Mouse (Mus musculus) hindbrain, embryonic 15.5 days (tissue): ENCODE data around the gene Nf1. TPM values are rescaled to one million over a fixed set of nuclear protein-coding genes. Genes with fewer than 3 reads are reported as not detected.

Source experiments
- ATAC-seq: fragments of 200-750 bp; cut with Nextera tagmentation; 2 replicates; pipeline ENCODE4 v1.8.0; 2017; ENCODE audit warnings: low read depth, moderate number of reproducible peaks, moderate TSS enrichment; ENCODE audit not compliant: low FRiP score
- H3K27ac ChIP-seq: fragments of 300-500 bp; sonication (generic); replicated peaks from 2 replicates; pipeline ENCODE4 v1.5.1; 2015; ENCODE audit warnings: mild to moderate bottlenecking, inconsistent platforms
- H3K27me3 ChIP-seq: fragments of 300-500 bp; sonication (generic); 2 replicates; pipeline ENCODE4 v1.6.1; 2015; ENCODE audit warnings: control low read depth, inconsistent platforms
- H3K36me3 ChIP-seq: fragments of 300-500 bp; sonication (generic); 2 replicates; pipeline ENCODE4 v1.6.1; 2015; ENCODE audit warnings: control low read depth, inconsistent platforms
- H3K4me1 ChIP-seq: fragments of 300-500 bp; sonication (generic); replicated peaks from 2 replicates; pipeline ENCODE4 v1.6.1; 2015; ENCODE audit warnings: control low read depth, inconsistent platforms
- H3K4me2 ChIP-seq: fragments of 300-500 bp; sonication (generic); 2 replicates; pipeline ENCODE4 v1.6.1; 2015; ENCODE audit warnings: moderate library complexity, mild to moderate bottlenecking, inconsistent platforms
- H3K4me3 ChIP-seq: fragments of 300-500 bp; sonication (generic); 2 replicates; pipeline ENCODE4 v1.5.1; 2015; ENCODE audit warnings: mild to moderate bottlenecking, inconsistent platforms
- H3K9ac ChIP-seq: fragments of 300-500 bp; sonication (generic); 2 replicates; pipeline ENCODE4 v1.6.1; 2015; ENCODE audit warnings: inconsistent platforms
- H3K9me3 ChIP-seq: fragments of 300-500 bp; sonication (generic); 2 replicates; pipeline ENCODE4 v1.6.1; 2016; ENCODE audit warnings: control low read depth, inconsistent platforms
- WGBS: fragments of 180-500 bp; shearing (Covaris S2); methylation state at CpG from one replicate; pipeline ENCODE4 v1.1.7; 2015; 5-methylcytosine and 5-hydroxymethylcytosine counted together
- polyA plus RNA-seq: library from polyadenylated mRNA; unstranded; fragments of >200 nt; fragmentation: Nextera tagmentation; extraction: Ambion mirVana; gene quantifications from 2 replicates; pipeline ENCODE4 v1.2.1, GENCODE M21; 2015

Nf1 gene
- polyA plus RNA-seq, 1 experiment from 2014 or later = 6.1 TPM

DNA sequence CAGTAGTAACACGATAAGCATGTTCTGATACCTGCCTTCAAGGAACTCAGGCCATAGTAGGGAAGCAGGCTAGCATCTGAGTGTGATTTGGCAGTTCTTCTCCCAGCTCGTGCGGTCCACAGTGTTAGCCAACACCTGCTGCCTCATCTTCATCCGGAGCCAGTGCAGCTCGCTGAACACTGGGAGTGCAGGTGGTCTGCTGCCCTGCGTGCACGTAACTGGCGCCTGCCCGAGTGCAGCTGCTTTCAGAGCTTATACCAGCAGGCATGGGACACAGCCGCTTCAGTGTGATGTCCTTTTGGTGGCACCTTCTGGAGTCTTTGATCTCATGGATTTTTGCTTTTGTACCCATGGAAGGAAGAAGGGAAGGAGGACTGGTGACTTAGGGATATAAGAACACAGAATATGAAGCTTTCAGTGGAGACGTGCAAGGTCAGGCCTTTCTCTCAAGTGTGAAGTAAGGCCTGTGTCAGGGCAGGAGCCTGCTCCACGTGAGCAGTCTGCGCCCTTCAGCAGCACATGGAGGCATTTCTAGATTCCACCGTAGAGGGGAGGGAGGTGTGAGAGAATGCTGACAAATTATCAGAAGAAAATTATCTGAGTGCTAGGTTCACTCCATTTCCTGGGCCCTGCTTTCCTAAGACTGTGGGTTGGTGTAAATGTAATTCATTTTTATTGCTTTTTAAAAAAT is 236.0 kb downstream of the Nf1 start:
- no peak overlapping the region for H3K9ac ChIP-seq
- peaks cover 40% of the 10 kb centered on the region for H3K36me3 ChIP-seq
- no peaks in the 10 kb centered on the region for H3K4me1 ChIP-seq
- no peaks in the 10 kb centered on the region for H3K9me3 ChIP-seq
- H3K27ac ChIP-seq = no peak overlapping the region
- WGBS = 86% methylated on average over 14 of the region's 14 CpGs
- H3K4me2 ChIP-seq = no peak overlapping the region
- H3K27me3 ChIP-seq = no peaks in the 10 kb centered on the region
- ATAC-seq = no peak
- no peak overlapping the region for H3K4me3 ChIP-seq

GRCm38 (mm10) chr11:79577741-79578140 is 238.2 kb downstream of the Nf1 start:
- no peaks in the 10 kb centered on the region for H3K4me1 ChIP-seq
- no peaks in the 10 kb centered on the region for H3K27me3 ChIP-seq
- no peak overlapping the region for H3K4me3 ChIP-seq
- no peak overlapping the region for H3K9ac ChIP-seq
- H3K9me3 ChIP-seq = no peaks in the 10 kb centered on the region
- WGBS = 58% methylated on average over 5 of the region's 5 CpGs
- no peak overlapping the region for H3K27ac ChIP-seq
- ATAC-seq = no peak; the same call in 1 of the 2 replicates
- H3K4me2 ChIP-seq = no peak overlapping the region
- H3K36me3 ChIP-seq = peaks cover 26% of the 10 kb centered on the region

DNA sequence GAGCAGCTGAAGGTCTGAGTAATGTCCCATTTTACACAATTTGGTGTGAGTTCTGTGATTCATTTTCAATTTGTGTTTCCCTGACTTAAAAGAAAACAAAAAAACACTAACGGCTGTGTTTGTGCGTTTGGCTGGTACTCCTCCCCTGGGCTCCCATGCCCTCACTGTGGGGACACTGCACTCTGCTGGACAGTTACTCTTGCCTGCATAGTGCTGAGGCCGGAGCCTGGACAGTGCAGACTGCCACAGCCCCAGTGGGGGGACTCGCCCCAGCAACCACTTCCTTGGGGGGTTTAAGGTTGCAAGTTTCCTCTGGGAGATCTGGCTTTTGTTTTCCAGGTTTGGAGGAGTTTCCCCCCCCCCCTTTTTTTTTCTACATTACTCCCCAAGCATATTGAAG is 241.2 kb downstream of the Nf1 start:
- Histone ChIP-seq H3K27ac (no peak overlapping the region), H3K9ac (no peak overlapping the region), H3K27me3 (no peaks in the 10 kb centered on the region), H3K36me3 (peaks cover 16% of the 10 kb centered on the region), H3K9me3 (no peaks in the 10 kb centered on the region), H3K4me3 (no peak overlapping the region), H3K4me1 (no peaks in the 10 kb centered on the region), H3K4me2 (no peak overlapping the region)
- ATAC-seq = no peak
- WGBS = 50% methylated on average over 4 of the region's 4 CpGs

GRCm38 (mm10) chr11:79581257-79581656 is 241.8 kb downstream of the Nf1 start:
- H3K9ac ChIP-seq = no peak overlapping the region
- H3K27ac ChIP-seq = no peak overlapping the region
- no peaks in the 10 kb centered on the region for H3K4me1 ChIP-seq
- no peak overlapping the region for H3K4me2 ChIP-seq
- ATAC-seq = no peak
- 82% methylated on average over 6 of the region's 6 CpGs for WGBS
- H3K27me3 ChIP-seq = no peaks in the 10 kb centered on the region
- H3K4me3 ChIP-seq = no peak overlapping the region
- no peaks in the 10 kb centered on the region for H3K9me3 ChIP-seq
- H3K36me3 ChIP-seq = peaks cover 15% of the 10 kb centered on the region

GRCm38 (mm10) chr11:79584191-79584590 is 244.7 kb downstream of the Nf1 start:
- WGBS = 10% methylated on average over 5 of the region's 5 CpGs
- no peaks in the 10 kb centered on the region for H3K4me1 ChIP-seq

DNA sequence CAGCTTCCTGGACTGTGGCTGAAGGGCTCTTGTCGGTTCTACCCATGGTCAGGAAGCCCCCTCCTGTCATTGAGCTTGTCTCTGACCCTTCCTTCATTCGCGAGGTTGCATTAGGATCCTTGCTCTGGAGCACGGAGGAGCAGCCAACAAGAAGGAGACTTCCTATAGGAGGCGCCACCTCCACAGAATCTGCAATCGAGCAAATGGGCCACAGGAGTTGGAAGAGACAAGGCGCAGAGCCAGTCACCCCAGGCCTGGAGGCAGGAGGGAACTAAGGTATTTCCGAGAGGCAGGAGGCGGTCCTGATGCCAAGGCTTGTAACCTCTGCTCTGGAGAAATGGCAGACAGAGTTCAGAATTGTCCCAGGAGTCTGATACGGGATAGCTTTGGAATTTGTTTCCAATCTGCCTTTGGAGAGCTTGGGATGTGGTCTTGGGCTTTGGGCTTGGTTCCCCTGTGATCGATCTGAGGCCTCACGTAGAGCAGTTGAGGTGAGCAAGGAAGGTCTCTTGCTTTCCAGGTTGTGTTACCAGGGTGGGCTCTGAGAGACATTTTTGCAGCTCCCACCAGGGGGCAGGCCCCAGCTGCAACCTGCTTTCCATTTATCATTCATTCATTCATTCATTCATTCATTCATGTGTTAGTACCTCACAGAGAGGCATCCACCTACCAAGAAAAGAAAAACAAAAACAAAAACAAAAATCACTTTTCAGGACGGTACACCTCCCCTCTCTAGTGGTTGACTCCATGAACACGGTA is 250.0 kb downstream of the Nf1 start:
- H3K4me3 ChIP-seq = no peak overlapping the region
- no peak overlapping the region for H3K4me2 ChIP-seq
- no peak overlapping the region for H3K9ac ChIP-seq
- H3K27ac ChIP-seq = no peak overlapping the region
- H3K27me3 ChIP-seq = no peaks in the 10 kb centered on the region
- no peaks in the 10 kb centered on the region for H3K9me3 ChIP-seq
- no peaks in the 10 kb centered on the region for H3K36me3 ChIP-seq
- 53% methylated on average over 14 of the region's 14 CpGs for WGBS
- peaks cover 32% of the 10 kb centered on the region for H3K4me1 ChIP-seq
- ATAC-seq = no peak

More at GRCm38 (mm10) chr11:79584191-79584590, 244.7 kb downstream of the Nf1 start:
- Histone ChIP-seq H3K27me3 (no peaks in the 10 kb centered on the region), H3K27ac (no peak overlapping the region), H3K4me3 (no peak overlapping the region), H3K36me3 (no peaks in the 10 kb centered on the region; the same call in 1 of the 2 replicates), H3K9ac (no peak overlapping the region), H3K9me3 (no peaks in the 10 kb centered on the region), H3K4me2 (no peak overlapping the region)
- peak; percentile 77 for ATAC-seq

GRCm38 (mm10) chr11:79590664-79591590 is 251.4 kb downstream of the Nf1 start, which contains the start of gene Rab11fip4:
Gene Rab11fip4, plus strand, starts transcription at chr11:79591212.
- H3K9ac ChIP-seq = peak within 1 kb of the TSS; percentile 93
- H3K4me2 ChIP-seq = peak within 1 kb of the TSS; percentile 78
- peak within 1 kb of the TSS; percentile 76 for H3K4me3 ChIP-seq
- peak; percentile 86 for ATAC-seq
- peaks cover 35% of the 10 kb centered on the region for H3K4me1 ChIP-seq
- WGBS = 1% methylated on average over 67 of the region's 98 CpGs
- peak within 1 kb of the TSS; percentile 89 for H3K27ac ChIP-seq
- H3K9me3 ChIP-seq = no peaks in the 10 kb centered on the region
- no peaks in the 10 kb centered on the region for H3K36me3 ChIP-seq
- no peaks in the 10 kb centered on the region for H3K27me3 ChIP-seq

- Histone ChIP-seq H3K4me2 (peak overlapping the region; percentile 78), H3K9ac (peak overlapping the region; percentile 93), H3K4me3 (peak overlapping the region; percentile 76), H3K36me3 (no peaks in the 10 kb centered on the region), H3K9me3 (no peaks in the 10 kb centered on the region), H3K4me1 (peaks cover 35% of the 10 kb centered on the region), H3K27me3 (no peaks in the 10 kb centered on the region), H3K27ac (peak overlapping the region; percentile 89)
- WGBS = 13% methylated on average over 5 of the region's 5 CpGs
- ATAC-seq = peak; percentile 39
Measured at GRCm38 (mm10) chr11:79591591-79591975, 252.1 kb downstream of the Nf1 start.

GRCm38 (mm10) chr11:79593495-79593894 is 254.0 kb downstream of the Nf1 start:
- WGBS = 31% methylated on average over 11 of the region's 11 CpGs
- Histone ChIP-seq H3K9ac (peak overlapping the region; percentile 93; the same call in 1 of the 2 replicates), H3K27me3 (no peaks in the 10 kb centered on the region), H3K4me2 (peak overlapping the region; percentile 78), H3K27ac (no peak overlapping the region), H3K9me3 (no peaks in the 10 kb centered on the region), H3K36me3 (peaks cover 5% of the 10 kb centered on the region; the same call in 1 of the 2 replicates), H3K4me3 (peak overlapping the region; percentile 76; the same call in 1 of the 2 replicates), H3K4me1 (peaks cover 35% of the 10 kb centered on the region)
- no peak for ATAC-seq

DNA sequence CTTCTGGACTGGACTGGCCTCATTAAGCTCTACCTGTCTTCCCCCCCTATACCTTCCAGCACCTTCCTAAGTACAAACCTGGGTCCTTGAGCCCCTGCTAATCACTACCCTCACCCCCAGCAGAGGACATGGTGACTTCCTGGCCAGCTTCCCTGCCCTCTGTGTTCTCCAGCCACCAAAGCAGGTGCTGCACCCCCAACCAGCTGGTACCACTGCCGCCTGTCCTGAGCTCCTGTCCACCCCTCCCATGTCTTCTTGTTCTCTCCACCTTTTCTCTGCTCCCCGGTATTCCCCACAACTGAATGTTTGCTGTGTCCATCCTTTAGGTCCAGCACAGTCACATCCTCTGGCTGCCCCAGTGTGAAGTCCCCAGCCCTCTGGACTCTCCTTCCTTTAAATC is 271.0 kb downstream of the Nf1 start:
- Histone ChIP-seq H3K27ac (peak overlapping the region; percentile 39), H3K4me1 (peaks cover 44% of the 10 kb centered on the region), H3K4me3 (no peak overlapping the region), H3K9me3 (no peaks in the 10 kb centered on the region), H3K27me3 (no peaks in the 10 kb centered on the region), H3K9ac (no peak overlapping the region), H3K36me3 (no peaks in the 10 kb centered on the region), H3K4me2 (no peak overlapping the region)
- WGBS = 64% methylated on average over 2 of the region's 2 CpGs
- no peak for ATAC-seq

GRCm38 (mm10) chr11:79611011-79611666 is 271.6 kb downstream of the Nf1 start:
- H3K4me1 ChIP-seq = peaks cover 44% of the 10 kb centered on the region

More at GRCm38 (mm10) chr11:79611011-79611666, 271.6 kb downstream of the Nf1 start:
- Histone ChIP-seq H3K36me3 (no peaks in the 10 kb centered on the region), H3K27ac (peak overlapping the region; percentile 39), H3K9ac (no peak overlapping the region), H3K4me3 (no peak overlapping the region), H3K27me3 (no peaks in the 10 kb centered on the region), H3K4me2 (no peak overlapping the region), H3K9me3 (no peaks in the 10 kb centered on the region)
- WGBS = 9% methylated on average over 13 of the region's 13 CpGs
- ATAC-seq = no peak
